Mouse (Mus musculus) urinary bladder, adult 18-20 months (tissue): ENCODE data around the gene Psmd9.
"Not testable (repeated sequence)": the region's sequence is repeated elsewhere in the genome, so short reads cannot be mapped to it uniquely, and the experiment has no call there.

Experiments used
- DNase-seq, 2 experiments: peaks; one replicate each; pipeline ENCODE4 v3.0.0; 2022; ENCODE audit warnings: low spot score in 2 of 2, mixed read lengths in 2 of 2

Gene Psmd9

DNA sequence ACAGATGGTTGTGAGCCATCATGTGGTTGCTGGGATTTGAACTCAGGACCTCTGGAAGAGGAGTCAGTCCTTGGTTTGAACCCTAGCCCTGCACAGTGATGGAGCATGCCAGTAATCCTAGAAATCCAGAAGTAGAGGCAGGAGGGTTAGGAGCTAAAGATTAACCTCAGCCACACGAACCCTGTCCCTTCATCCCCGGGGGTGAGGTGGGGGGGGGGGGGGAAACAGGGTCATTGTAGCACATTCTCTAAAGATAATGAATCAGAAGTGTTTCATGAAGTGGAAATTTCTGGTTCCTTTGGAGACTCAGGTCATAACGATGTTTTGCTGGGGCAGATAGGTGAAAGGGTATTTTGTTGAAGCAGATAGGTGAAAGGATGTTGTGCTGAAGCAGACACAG, 21.7 kb downstream of the Psmd9 start:
- DNase-seq, result no peak

DNA sequence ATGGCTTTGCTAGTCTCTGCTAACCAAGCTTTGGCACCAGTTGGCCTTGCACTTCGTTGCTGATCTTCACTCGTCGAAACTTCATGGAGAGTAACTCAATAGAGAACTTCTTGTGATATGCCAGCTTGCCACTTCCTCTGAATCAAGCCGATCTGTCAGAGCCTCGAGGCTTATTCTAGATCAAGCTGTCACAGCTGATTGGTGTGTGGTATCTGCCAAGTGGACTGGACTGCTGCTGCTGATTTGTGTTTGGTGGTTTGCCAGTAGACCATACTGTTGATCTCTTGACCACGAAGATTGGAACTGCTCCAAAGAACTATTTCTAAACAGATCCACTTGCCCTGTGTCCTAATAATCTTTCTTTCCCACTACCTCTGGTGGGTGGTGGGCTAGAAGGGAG, 22.2 kb downstream of the Psmd9 start:
- DNase-seq, result no peak

DNA sequence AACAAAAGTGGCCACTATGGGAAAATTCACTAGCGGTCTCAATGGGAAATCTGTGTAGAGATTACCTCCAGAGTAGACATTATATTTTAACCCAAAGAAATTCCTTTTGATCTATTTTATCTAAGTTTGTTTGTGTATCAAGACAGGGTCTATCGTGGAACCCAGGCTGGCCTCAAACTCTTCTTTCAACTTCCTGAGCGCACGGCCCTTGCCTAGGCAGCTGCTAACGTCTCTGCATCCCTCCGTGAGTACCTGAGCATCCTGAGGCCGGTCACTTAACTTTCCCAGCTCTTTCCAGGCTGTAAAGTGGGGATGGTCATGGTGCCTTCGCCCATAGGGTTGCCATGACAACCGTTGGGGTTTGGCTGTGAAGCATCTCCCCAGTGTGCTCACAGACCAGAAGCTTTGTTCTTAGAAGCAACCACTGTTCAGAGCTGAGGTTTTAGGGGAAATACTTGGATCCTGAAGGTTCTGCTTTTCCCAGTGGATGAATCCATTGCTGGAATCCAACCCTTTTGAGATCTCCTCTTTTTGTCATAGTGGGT, 23.5 kb downstream of the Psmd9 start:
- DNase-seq, result no peak

DNA sequence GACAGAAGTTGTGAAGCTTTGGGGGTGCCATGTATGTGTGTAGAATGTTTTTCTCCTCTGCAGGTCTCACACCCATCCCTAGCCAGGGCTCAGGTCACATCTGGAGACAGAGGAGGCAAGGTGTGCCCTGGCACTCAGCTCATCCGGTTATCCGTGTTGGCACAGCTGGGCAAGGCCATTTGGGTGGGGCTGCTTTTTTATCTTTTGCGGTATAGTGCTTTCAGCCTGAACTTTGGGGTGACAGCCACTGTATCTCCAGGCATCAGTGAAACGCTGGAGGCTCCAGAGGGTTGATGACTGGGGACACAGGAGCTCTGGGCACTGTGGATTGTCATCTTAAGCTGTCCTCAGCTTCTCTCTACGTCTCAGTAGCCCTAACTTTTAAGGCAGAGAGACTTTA, 24.2 kb downstream of the Psmd9 start:
- DNase-seq, result no peak

DNA sequence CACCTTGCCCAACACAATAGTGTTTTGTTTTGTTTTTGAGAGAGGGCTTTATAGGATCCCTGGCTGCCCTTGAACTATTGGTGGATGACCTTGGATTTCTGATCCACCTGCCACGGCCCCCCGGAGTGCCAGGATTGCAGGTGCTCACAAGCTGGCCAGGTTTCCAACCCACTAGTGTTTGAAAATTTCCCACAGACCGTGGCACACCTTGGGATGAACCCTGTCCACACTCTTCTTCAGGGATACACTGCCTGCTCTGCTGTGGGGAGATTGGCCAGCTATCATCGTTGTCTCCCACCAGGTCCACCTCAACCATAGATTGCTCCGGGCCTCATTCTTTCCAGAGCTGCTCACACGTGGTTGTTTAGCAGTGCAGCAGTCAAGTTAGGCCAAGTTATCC, 25.6 kb downstream of the Psmd9 start:
- DNase-seq, result no peak

DNA sequence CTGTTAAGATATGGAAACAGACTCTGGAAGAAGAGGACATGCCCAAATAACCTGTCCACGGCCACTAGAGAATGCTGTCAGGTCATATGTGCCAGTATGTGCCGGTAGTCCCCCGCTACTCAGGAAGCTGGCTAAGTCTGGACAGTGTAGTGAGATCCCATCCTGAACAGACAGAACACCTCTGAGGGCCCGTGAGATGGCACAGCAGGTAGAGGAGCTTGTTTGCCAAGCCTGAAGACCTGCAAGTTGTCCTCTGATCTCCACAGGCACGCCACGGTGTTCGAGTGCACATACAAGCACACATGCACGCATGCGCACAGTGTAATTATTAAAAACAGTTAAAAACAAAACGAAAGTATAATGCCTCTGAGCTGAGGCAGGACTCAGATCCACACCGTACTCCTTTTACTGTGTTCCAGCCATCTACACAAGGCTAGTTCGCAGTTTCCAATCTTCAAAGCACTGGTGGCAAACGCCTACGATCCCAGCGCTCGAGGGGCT, 26.3 kb downstream of the Psmd9 start:
- no peak for DNase-seq

DNA sequence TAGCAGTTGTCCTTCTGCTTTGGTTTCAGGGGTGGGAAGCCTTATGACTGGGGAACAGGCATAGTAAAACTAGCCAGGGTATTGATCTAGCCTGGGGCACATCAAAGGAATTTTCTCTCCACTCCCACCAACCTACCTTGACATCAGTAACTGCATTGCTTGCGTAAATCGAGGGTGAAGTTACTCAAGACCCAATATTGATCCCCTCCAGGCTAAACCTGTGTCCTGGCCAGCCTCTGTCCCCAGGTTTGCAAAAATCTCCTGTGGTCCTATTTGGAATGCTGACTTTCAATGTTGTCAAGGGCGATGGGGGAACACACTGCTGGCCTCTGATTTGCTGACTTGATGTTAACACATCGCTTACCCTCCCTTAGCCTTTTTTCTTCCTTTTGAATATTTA, 27.5 kb downstream of the Psmd9 start:
- DNase-seq, result no peak

DNA sequence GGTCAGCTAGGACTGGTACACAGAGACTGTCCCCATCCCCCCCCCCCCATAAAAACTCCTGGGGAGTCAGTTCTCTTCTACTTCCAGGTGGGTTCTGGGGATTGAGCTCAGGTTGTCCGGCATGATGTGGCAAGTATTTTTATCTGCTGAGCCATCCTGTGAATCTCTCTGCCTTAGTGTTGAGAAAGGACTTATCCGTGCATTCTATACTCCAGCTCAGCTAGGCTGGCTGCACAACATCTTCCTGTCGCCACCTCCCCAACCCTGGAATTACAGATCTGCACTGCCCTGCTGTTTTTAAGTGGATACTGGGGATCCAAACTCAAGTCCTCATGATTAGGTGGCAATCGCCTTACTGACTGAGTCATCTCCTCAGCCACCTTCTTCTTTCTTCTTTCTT, 29.3 kb downstream of the Psmd9 start:
- no peak for DNase-seq

DNA sequence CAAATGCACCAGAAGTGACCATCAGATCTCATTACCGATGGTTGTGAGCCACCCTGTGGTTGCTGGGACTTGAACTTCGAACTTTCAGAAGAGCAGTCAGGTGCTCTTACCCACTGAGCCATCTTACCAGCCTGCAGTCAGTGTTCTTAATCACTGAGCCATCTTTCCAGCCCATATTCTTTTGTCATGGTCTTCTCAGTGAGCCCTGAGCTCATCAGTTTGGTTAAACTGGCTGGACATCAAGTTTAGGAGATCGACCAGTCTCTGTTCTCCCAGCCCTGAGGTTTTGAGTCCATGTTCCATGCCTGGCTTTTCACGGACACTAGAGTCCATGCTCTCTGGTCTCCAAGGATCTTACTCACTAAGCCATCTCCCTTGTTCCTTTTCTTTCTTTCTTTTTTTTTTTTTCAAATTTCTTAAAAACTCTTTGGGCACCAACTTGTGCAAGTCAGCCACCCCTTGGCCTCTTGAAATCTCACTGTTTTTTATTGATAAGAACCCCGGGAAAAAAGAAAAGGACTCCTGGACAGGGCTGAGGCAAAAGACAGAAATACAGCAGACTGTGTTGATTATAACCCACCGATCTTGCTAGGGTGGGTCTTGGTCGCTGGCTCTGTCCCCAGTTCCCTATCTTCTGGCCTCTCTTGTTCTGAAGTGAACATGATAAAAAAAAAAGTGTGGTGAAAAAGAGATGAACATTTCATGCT, 31.8 kb downstream of the Psmd9 start:
- DNase-seq, result not testable (repeated sequence)

DNA sequence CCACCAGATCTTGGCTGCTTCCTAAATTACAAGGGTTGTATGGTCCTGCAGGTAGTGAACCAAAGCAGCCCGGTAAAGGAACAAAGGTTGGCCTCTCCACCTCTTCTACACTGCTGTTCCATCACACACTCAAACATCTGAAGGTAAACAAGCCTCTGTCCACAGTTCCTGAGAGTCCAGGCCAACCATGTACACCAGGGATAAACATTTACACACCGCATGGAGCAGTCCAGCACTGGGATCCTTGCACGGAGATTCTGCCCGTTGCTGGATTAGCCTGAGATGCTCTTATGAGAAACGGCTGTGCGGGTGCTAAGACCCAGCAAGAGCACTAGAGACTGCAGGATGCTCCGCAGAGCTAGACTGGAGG, 32.3 kb downstream of the Psmd9 start:
- no peak for DNase-seq

DNA sequence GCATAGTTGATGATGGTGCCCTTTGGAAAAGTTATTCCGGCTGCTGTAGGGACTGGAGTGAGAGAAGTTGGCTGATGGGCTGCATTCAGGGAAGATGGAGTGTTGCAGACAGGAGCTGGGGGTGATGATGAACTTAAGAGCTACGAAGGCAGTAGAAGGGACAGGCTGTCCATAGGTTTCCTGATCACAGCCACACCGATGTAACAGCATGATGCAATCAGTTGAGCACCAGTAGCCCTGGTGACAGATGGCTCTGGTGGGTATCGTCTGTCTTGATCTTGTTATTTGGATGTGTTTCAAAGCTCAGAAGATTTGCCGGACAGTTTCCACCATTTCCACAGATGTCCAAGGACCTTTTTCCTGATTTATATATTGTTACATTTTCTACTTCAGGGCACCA, 32.8 kb downstream of the Psmd9 start:
- DNase-seq, result no peak

DNA sequence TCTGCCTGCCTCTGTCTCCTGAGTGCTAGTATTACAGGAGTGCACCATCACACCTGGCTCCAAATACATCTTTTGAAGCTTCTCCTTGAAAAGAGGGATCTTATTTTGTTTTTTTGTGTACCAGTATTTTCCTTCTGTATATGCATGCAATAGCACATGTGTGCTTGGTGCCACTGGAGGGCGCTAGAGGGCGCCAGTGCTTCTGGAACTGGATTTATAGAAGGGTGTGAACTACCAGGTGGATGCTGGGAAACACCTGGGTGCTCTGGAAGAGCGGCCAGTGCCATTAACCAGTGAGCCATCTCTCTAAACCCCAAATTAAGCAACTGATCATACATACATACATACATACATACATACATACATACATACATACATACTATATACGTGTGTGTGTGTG, 33.6 kb downstream of the Psmd9 start:
- DNase-seq, result not testable (repeated sequence)

DNA sequence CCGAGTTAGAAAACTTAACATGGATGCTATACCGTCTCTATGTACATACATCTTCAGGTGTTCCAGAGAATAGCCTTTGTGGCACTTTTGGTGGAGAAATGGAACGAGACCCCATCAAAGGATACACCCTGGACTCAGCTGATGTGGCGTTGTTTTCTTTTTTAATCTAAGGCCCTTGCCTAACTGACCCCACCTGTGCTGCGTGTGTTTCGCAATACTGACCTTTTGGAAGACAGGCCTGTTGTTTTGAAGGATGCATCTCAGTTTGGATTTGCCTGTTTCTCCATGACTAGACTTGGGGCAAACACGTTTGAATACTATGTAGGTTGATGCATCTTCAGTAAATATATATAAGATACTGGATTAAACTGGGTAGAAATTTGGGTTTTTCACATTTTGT, 34.4 kb downstream of the Psmd9 start:
- DNase-seq, result not testable (repeated sequence)

DNA sequence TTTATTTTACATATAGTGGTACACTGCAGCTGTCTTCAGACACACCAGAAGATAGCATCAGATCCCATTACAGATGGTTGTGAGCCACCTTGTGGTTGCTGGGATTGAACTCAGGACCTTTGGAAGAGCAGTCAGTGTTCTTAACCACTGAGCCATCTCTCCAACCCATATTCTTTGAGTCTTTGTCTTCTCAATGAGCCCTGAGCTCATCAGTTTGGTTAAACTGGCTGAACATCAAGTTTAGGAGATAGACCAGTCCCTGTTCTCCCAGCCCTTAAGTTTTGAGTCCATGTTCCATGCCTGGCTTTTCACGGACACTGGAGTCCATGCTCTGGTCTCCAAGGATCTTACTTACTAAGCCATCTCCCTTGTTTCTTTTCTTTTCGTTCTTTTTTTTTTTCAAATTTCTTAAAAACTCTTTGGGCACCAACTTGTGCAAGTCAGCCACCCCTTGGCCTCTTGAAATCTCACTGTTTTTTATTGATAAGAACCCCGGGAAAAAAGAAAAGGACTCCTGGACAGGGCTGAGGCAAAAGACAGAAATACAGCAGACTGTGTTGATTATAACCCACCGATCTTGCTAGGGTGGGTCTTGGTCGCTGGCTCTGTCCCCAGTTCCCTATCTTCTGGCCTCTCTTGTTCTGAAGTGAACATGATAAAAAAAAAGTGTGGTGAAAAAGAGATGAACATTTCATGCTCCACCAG, 53.3 kb downstream of the Psmd9 start:
- DNase-seq, result not testable (repeated sequence)

DNA sequence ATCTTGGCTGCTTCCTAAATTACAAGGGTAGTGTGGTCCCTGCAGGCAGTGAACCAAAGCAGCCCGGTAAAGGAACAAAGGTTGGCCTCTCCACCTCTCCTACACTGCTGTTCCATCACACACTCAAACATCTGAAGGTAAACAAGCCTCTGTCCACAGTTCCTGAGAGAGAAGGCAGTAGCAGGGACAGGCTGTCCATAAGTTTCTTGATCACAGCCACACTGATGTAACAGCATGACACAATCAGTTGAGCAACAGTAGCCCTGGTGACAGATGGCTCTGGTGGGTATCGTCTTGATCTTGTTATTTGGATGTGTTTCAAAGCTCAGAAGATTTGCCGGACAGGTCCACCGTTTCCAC, 53.8 kb downstream of the Psmd9 start:
- no peak for DNase-seq

DNA sequence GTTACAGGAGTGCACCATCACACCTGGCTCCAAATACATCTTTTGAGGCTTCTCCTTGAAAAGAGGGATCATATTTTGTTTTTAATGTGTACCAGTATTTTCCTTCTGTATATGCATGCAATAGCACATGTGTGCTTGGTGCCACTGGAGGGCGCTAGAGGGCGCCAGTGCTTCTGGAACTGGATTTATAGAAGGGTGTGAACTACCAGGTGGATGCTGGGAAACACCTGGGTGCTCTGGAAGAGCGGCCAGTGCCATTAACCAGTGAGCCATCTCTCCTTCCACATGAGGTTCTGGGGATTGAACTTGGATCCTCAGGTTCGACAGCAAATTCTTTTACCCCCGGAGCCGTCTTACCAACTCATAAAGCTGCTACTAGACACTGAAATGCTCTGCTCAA, 54.6 kb downstream of the Psmd9 start:
- not testable (repeated sequence) for DNase-seq

DNA sequence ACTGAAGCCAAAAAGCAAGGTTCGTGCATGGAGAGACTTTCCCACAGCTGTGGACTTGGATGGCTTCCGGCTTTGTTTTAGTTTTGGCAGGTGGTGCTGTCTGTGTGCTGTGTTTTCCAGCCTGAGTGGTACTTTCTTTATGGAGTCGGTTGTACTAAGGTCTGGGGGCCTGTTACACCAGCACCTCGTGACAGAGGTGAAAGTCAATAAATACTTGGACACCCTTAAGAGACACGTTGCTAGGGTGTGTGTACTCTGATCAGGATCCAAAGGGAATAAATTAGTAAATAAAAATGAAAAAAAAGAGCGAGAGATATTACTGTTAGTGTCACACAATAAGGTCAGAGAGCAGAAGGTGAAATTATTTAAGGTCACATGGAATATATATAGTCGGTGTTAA, 57.6 kb downstream of the Psmd9 start:
- no peak for DNase-seq

DNA sequence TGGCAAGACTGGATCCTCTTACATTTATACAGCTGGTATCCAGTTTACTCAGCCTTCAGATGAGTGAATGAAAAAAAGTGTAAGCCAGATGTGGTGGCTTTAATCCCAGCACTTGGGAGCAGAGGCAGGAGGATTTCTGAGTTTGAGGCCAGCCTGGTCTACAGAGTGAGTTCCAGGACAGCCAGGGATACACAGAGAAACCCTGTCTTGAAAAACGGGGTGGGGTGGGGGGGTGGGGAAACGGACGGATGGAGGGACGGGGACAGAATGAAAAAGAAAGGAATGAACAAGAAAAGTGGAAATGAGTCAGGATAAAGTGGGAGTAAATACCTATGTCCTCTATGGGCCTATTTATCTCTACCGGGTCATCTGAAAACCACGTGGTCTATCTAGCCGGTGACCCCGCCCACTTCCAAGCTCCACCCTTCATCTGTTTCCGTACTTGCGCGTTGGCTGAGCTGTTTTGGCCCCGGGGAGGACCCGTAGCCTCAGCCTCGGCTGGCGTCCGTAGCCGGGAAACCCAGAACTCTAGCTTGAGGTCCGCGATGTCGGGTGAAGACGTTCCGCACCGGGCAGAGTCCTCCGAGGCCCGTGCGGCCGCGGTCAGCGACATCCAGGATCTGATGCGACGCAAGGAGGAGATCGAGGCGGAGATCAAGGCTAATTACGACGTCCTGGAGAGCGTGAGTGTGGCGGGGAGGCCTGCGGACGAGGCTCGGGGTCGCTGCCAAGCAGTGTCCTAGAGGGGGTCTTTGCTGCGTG, 58.7 kb downstream of the Psmd9 start:
- peak; percentile 93 to 96 for DNase-seq

DNA sequence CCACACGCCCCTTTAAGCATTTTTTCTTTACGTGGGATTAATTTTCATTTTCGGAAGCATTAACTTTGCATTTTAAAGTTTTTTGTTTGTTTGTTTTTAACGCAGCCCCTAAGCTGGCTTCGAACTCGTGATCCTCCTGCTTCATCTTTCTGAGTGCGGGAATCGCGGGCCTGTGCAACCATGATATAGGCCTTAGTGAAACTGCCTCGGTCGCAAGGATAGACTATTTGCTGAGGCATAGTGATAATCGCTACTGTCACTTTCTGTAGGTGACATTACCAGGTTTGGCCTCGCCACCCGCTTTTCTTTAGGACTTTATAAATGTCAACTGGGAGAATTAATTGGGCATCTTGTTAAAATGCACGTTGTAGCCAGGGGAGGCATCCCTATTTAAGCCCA, 59.3 kb downstream of the Psmd9 start:
- no peak for DNase-seq

DNA sequence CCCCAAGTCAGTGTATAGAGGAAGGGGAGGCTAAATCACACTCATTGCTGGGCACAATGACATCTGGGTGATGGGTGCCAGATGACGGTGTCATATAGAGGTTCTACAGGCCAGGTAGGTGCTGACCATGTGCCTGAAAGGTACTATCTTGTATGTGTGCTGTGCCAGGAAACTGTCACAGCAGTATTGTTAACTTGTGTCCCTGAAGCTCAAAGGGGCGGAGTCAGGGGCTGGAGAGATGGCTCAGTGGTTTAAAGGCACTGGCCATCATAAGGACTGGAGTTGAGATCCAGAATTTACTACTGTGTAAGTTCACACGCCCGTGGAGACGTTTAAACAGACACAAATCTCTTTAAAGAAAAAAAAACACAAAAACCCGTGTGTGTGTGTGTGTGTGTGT, 60.1 kb downstream of the Psmd9 start:
- DNase-seq, result no peak

DNA sequence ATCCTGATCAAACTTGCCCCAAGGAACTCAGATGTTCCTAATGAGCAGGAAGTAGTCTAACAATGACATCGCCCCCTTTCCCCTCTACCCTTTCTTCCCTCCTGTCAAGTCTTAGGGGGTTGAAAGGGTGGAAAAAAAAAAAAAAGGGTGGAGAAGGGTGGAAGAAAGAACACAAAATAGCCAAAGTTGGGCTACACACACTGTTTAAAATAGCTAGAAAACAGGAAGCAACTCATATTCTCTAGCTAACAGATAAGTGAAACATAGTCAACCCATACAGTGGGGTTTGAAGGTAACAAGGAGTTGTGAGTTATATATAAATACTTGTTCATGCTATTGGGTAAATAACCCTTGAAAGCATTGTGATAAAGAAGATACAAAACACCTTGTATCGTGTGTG, 63.0 kb downstream of the Psmd9 start:
- no peak for DNase-seq

DNA sequence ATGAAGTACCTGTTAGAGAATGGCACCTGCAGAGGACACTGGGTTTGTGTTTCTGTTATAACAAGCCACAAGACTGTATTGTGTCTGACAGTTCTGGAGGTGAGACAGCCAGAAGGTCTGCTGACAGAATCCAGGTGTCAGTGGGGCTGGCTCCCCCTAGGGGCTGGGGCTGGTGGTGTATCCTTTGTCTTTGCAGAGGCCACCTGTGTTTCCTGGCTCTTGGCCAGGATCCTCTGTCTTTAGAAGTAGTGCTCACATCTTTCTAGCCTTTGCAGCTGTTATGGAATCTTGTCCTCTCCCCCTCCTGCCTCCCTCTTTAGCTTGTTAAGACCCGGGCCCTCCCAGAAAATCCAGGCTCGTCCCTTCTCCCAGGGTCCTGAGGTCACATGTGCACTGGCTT, 66.5 kb downstream of the Psmd9 start:
- peak in 1 of 2 experiments; percentile 35 for DNase-seq

DNA sequence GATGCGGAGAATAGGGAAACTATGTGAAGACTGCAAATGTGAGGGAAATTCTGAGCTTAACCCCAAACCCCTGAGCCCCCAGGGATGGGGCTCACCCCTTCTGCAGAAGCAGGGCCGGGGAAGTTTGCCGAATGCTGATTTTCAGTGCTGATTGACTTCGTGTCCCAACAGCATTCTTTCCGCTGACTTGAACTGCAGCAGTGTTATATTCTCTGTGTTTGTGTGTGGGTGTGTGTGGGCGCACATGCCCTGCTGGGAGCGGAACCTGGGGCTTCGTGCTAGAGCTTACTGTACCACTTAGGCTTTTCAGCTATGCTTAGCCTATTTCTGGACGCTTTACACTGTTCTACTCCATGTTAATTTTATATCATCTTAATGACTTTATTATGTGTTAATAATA, 67.2 kb downstream of the Psmd9 start:
- no peak for DNase-seq
